Mouse (Mus musculus) liver, embryonic 14.5 days (tissue): ENCODE data around the gene Six1. TPM values are rescaled to one million over a fixed set of nuclear protein-coding genes. Genes with fewer than 3 reads are reported as not detected.

Source experiments
- ATAC-seq: fragments of 200-750 bp; cut with Nextera tagmentation; 2 replicates; pipeline ENCODE4 v1.8.0; 2017; ENCODE audit warnings: moderate number of reproducible peaks, mild to moderate bottlenecking, moderate library complexity; ENCODE audit not compliant: insufficient read depth
- DNase-seq, 3 experiments: peaks; one replicate each; pipeline ENCODE4 v3.0.0-alpha.2; 2012 to 2013; ENCODE audit warnings: low read depth in 3 of 3, low spot score in 3 of 3
- H3K27ac ChIP-seq: fragments of 300-500 bp; sonication (generic); 2 replicates; pipeline ENCODE4 v1.5.1; 2014; ENCODE audit warnings: moderate library complexity, mild to moderate bottlenecking, control low read depth, inconsistent platforms
- H3K27me3 ChIP-seq: fragments of 300-500 bp; sonication (generic); 2 replicates; pipeline ENCODE4 v1.6.1; 2014; ENCODE audit warnings: mild to moderate bottlenecking, low read length, moderate library complexity; ENCODE audit not compliant: control insufficient read depth, insufficient read depth
- H3K36me3 ChIP-seq: fragments of 300-500 bp; sonication (generic); replicated peaks from 2 replicates; pipeline ENCODE4 v1.6.1; 2014; ENCODE audit warnings: low read depth; ENCODE audit not compliant: control insufficient read depth, insufficient read depth
- H3K4me1 ChIP-seq, 2 experiments: fragments of 200-500 bp in 1 of 2; fragments of 300-500 bp in 1 of 2; sonication (generic) in 1 of 2; replicated peaks; 2 replicates each; pipeline ENCODE4 v1.6.1; 2012 to 2014; ENCODE audit warnings: antibody characterized with exemption in 1 of 2, inconsistent platforms in 1 of 2, low read length in 1 of 2; ENCODE audit not compliant: control insufficient read depth in 2 of 2, insufficient read depth in 2 of 2
- H3K4me2 ChIP-seq: fragments of 300-500 bp; sonication (generic); 2 replicates; pipeline ENCODE4 v1.6.1; 2014; ENCODE audit warnings: low read depth, mild to moderate bottlenecking, control low read depth, moderate library complexity
- H3K4me3 ChIP-seq, 2 experiments: fragments of 200-500 bp in 1 of 2; fragments of 300-500 bp in 1 of 2; sonication (generic) in 1 of 2; 2 replicates each; pipeline ENCODE4 v1.5.1; 2012 to 2014; ENCODE audit warnings: low read depth in 2 of 2, low read length in 2 of 2, mild to moderate bottlenecking in 2 of 2, control low read depth in 1 of 2, inconsistent platforms in 1 of 2, moderate library complexity in 1 of 2; ENCODE audit not compliant: insufficient read depth in 1 of 2
- H3K9ac ChIP-seq: fragments of 300-500 bp; sonication (generic); replicated peaks from 2 replicates; pipeline ENCODE4 v1.6.1; 2014; ENCODE audit warnings: mild to moderate bottlenecking, control low read depth, moderate library complexity
- H3K9me3 ChIP-seq: fragments of 300-500 bp; sonication (generic); 2 replicates; pipeline ENCODE4 v1.6.1; 2016; ENCODE audit warnings: low read length, mixed read lengths; ENCODE audit not compliant: control insufficient read depth
- CTCF ChIP-seq: IDR thresholded peaks from 2 replicates; pipeline ENCODE4 v1.5.1; 2016; ENCODE audit warnings: antibody characterized with exemption, low read depth, control low read depth
- EP300 ChIP-seq: IDR thresholded peaks from 2 replicates; pipeline ENCODE4 v1.6.1; 2016; ENCODE audit warnings: antibody characterized with exemption, low read depth
- WGBS: fragments of 180-500 bp; shearing (Covaris S2); extraction: QIAGEN DNeasy Blood & Tissue Kit; methylation state at CpG from one replicate; pipeline ENCODE4 v1.1.7; 2014; ENCODE audit not compliant: insufficient replicate concordance; 5-methylcytosine and 5-hydroxymethylcytosine counted together
- polyA plus RNA-seq, 2 experiments: library from polyadenylated mRNA; depleted of rRNA in 1 of 2; stranded (reverse) in 1 of 2; unstranded in 1 of 2; fragments of >200 nt; fragmentation: Nextera tagmentation in 1 of 2; extraction: Ambion mirVana in 1 of 2; gene quantifications; 2 replicates each; pipeline versions ENCODE4 v1.2.1 to v1.2.3; 2012 to 2014

Six1 gene
- polyA plus RNA-seq, 2 experiments = 0.07 TPM; not detected in 1

- Histone ChIP-seq H3K27me3 (no peaks in the 10 kb centered on the region), H3K27ac (no peak overlapping the region), H3K4me1 (peaks cover 5 to 14% of the 10 kb centered on the region in 2 experiments), H3K9ac (no peak overlapping the region), H3K36me3 (no peaks in the 10 kb centered on the region), H3K4me3 (no peak overlapping the region), H3K9me3 (no peaks in the 10 kb centered on the region), H3K4me2 (no peak overlapping the region)
- WGBS = 54% methylated on average over 7 of the region's 7 CpGs
- DNase-seq (no peak), ATAC-seq (no peak)
- TF ChIP-seq EP300 = no peak
- no peak for TF ChIP-seq CTCF
These were observed 37.1 kb upstream of the Six1 start for GRCm38 (mm10) chr12:73090672-73091335.

- TF ChIP-seq EP300 (peak; percentile 66), CTCF (no peak)
- Histone ChIP-seq H3K27me3 (no peaks in the 10 kb centered on the region), H3K4me3 (no peak overlapping the region), H3K9ac (peak overlapping the region; percentile 35), H3K9me3 (no peaks in the 10 kb centered on the region), H3K36me3 (no peaks in the 10 kb centered on the region), H3K4me1 (peaks cover 5 to 14% of the 10 kb centered on the region in 2 experiments), H3K27ac (peak overlapping the region; percentile 41; the same call in 1 of the 2 replicates), H3K4me2 (peak overlapping the region; percentile 54)
- peak; percentile 71 to 77 (median 76) for DNase-seq
- 26% methylated on average over 5 of the region's 5 CpGs for WGBS
- peak; percentile 85 for ATAC-seq
These were observed 35.2 kb upstream of the Six1 start for GRCm38 (mm10) chr12:73088911-73089310.

- Histone ChIP-seq H3K4me3 (no peak overlapping the region), H3K9me3 (no peaks in the 10 kb centered on the region), H3K27ac (peak overlapping the region; percentile 41), H3K4me2 (peak overlapping the region; percentile 54), H3K36me3 (no peaks in the 10 kb centered on the region), H3K9ac (peak overlapping the region; percentile 35), H3K27me3 (no peaks in the 10 kb centered on the region), H3K4me1 (peaks cover 5 to 14% of the 10 kb centered on the region in 2 experiments)
- no peak for TF ChIP-seq CTCF
- TF ChIP-seq EP300 = no peak
- DNase-seq = peak in 1 of 3 experiments; percentile 24
- 66% methylated on average over 5 of the region's 5 CpGs for WGBS
- ATAC-seq = peak; percentile 47; the same call in 1 of the 2 replicates
These were observed 34.8 kb upstream of the Six1 start for GRCm38 (mm10) chr12:73088500-73088899.

GRCm38 (mm10) chr12:73087086-73087485 is 33.4 kb upstream of the Six1 start:
- Histone ChIP-seq H3K27me3 (no peaks in the 10 kb centered on the region), H3K4me2 (no peak overlapping the region), H3K9me3 (no peaks in the 10 kb centered on the region), H3K4me1 (peaks cover 5 to 14% of the 10 kb centered on the region in 2 experiments), H3K4me3 (no peak overlapping the region), H3K27ac (no peak overlapping the region), H3K36me3 (no peaks in the 10 kb centered on the region), H3K9ac (no peak overlapping the region)
- 81% methylated on average over 7 of the region's 7 CpGs for WGBS
- no peak for TF ChIP-seq EP300
- ATAC-seq (no peak), DNase-seq (no peak)

- ATAC-seq (no peak), DNase-seq (no peak)
- H3K36me3 ChIP-seq = no peaks in the 10 kb centered on the region
- H3K4me2 ChIP-seq = no peak overlapping the region
- H3K27me3 ChIP-seq = no peaks in the 10 kb centered on the region
- H3K27ac ChIP-seq = no peak overlapping the region
- WGBS = 29% methylated on average over 11 of the region's 11 CpGs
- H3K4me1 ChIP-seq = peaks cover 5 to 12% of the 10 kb centered on the region in 2 experiments
- no peaks in the 10 kb centered on the region for H3K9me3 ChIP-seq
- H3K4me3 ChIP-seq = no peak overlapping the region
- no peak overlapping the region for H3K9ac ChIP-seq
- TF ChIP-seq EP300 (no peak), CTCF (no peak)
These were observed 32.3 kb upstream of the Six1 start for GRCm38 (mm10) chr12:73085739-73086630.
